Mouse (Mus musculus) lung, postnatal 0 days (tissue): ENCODE measurements around the gene Cryzl2. TPM values are rescaled to one million over a fixed set of nuclear protein-coding genes. Genes with fewer than 3 reads are reported as not detected.

Source experiments
- ATAC-seq: fragments of 200-750 bp; cut with Nextera tagmentation; 2 replicates; pipeline ENCODE4 v1.8.0; 2017; ENCODE audit warnings: moderate library complexity
- DNase-seq: peaks from one replicate; pipeline ENCODE4 v3.0.0-alpha.2; 2016; ENCODE audit warnings: low spot score
- H3K27ac ChIP-seq: fragments of 300-500 bp; sonication (generic); 2 replicates; pipeline ENCODE4 v1.5.1; 2014; ENCODE audit warnings: antibody characterized with exemption, mild to moderate bottlenecking, low read length, mixed read lengths
- H3K27me3 ChIP-seq: fragments of 300-500 bp; sonication (generic); replicated peaks from 2 replicates; pipeline ENCODE4 v1.6.1; 2014; ENCODE audit warnings: low read length, mixed read lengths; ENCODE audit not compliant: insufficient read depth
- H3K36me3 ChIP-seq: fragments of 300-500 bp; sonication (generic); 2 replicates; pipeline ENCODE4 v1.6.1; 2014; ENCODE audit warnings: low read length, mixed read lengths; ENCODE audit not compliant: insufficient read depth
- H3K4me1 ChIP-seq: fragments of 300-500 bp; sonication (generic); 2 replicates; pipeline ENCODE4 v1.6.1; 2014; ENCODE audit warnings: antibody characterized with exemption, low read depth, low read length, mixed read lengths; ENCODE audit not compliant: insufficient read depth
- H3K4me2 ChIP-seq: fragments of 300-500 bp; sonication (generic); replicated peaks from 2 replicates; pipeline ENCODE4 v1.6.1; 2014; ENCODE audit warnings: low read depth, mild to moderate bottlenecking, low read length, moderate library complexity, mixed read lengths
- H3K4me3 ChIP-seq: fragments of 300-500 bp; sonication (generic); 2 replicates; pipeline ENCODE4 v1.5.1; 2014; ENCODE audit warnings: low read depth, low read length
- H3K9ac ChIP-seq: fragments of 300-500 bp; sonication (generic); replicated peaks from 2 replicates; pipeline ENCODE4 v1.6.1; 2014; ENCODE audit warnings: low read depth, mild to moderate bottlenecking
- H3K9me3 ChIP-seq: fragments of 300-500 bp; sonication (generic); 2 replicates; pipeline ENCODE4 v1.6.1; 2016; ENCODE audit warnings: low read length, mixed read lengths
- CTCF ChIP-seq: IDR thresholded peaks from 2 replicates; pipeline ENCODE4 v1.5.1; 2016; ENCODE audit warnings: antibody characterized with exemption, mild to moderate bottlenecking
- EP300 ChIP-seq: IDR thresholded peaks from 2 replicates; pipeline ENCODE4 v1.6.1; 2016; ENCODE audit warnings: antibody characterized with exemption, mild to moderate bottlenecking, control low read depth
- WGBS: fragments of 180-500 bp; shearing (Covaris S2); extraction: QIAGEN DNeasy Blood & Tissue Kit; methylation state at CpG from one replicate; pipeline ENCODE4 v1.1.7; 2014; 5-methylcytosine and 5-hydroxymethylcytosine counted together
- polyA plus RNA-seq: library from polyadenylated mRNA; unstranded; fragments of >200 nt; fragmentation: Nextera tagmentation; extraction: Ambion mirVana; gene quantifications from 2 replicates; pipeline ENCODE4 v1.2.1, GENCODE M21; 2015

The Cryzl2 gene
- polyA plus RNA-seq, 1 experiment from 2014 or later: 9.4 TPM

DNA sequence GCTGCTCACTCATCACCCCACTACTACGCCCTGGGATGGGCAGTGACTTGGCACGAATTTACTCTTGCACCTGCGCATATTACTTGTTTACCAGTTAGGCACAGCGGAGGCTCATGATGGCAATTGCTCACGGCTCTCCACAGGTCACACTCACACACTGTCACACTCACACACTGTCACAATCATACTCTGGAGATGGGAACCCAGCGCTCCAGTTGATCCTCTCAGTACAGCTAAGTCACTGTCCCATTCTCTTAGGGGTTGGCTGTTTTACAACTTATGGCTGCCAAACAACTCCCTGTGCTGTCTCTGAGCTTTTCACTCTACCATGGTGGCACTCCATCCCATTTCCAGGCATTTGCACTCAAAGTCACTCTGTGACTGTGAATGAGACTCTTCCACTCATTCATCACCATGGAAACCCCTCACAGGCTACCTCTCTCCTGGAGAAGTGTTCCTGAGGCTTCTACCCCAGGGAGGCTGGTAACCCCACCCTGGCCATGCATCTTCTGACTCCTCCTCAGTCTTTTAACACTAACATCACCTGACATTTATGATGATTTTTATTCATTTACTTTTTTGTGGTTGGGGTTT lies 43.1 kb downstream of the Cryzl2 start:
- no peak for ATAC-seq
- Histone ChIP-seq H3K36me3 (no peaks in the 10 kb centered on the region; the same call in 1 of the 2 replicates), H3K4me1 (no peaks in the 10 kb centered on the region), H3K27ac (no peak overlapping the region), H3K4me2 (no peak overlapping the region), H3K9ac (no peak overlapping the region), H3K27me3 (no peaks in the 10 kb centered on the region), H3K9me3 (no peaks in the 10 kb centered on the region), H3K4me3 (no peak overlapping the region)
- no peak for TF ChIP-seq CTCF
- no peak for TF ChIP-seq EP300
- 82% methylated on average over 6 of the region's 6 CpGs for WGBS
- DNase-seq: no peak

DNA sequence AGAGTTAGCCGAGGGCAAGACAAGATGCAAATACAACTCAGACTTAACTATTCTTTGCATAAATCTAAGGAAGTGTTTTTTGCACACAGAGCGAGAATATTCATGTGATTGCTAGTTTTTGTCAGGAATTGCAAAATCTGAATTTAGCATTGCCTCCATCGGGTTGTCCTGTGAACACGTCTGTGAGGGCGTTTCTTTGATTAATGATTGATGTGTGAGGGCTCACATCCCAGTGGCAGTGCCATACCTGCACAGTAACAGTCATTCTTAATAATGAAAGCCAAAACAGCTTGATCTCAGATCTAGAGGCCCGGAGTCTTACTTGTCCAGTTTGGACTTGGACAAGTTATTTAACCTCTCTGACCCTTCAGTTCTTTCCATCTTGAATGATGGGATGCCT lies 44.7 kb downstream of the Cryzl2 start:
- H3K27ac ChIP-seq: no peak overlapping the region
- TF ChIP-seq EP300: no peak
- TF ChIP-seq CTCF: no peak
- no peak overlapping the region for H3K9ac ChIP-seq
- H3K27me3 ChIP-seq: no peaks in the 10 kb centered on the region
- ATAC-seq (no peak), DNase-seq (no peak)
- H3K4me3 ChIP-seq: no peak overlapping the region
- H3K36me3 ChIP-seq: no peaks in the 10 kb centered on the region; the same call in 1 of the 2 replicates
- H3K4me1 ChIP-seq: no peaks in the 10 kb centered on the region
- WGBS: 68% methylated on average over 6 of the region's 6 CpGs
- no peak overlapping the region for H3K4me2 ChIP-seq
- no peaks in the 10 kb centered on the region for H3K9me3 ChIP-seq

DNA sequence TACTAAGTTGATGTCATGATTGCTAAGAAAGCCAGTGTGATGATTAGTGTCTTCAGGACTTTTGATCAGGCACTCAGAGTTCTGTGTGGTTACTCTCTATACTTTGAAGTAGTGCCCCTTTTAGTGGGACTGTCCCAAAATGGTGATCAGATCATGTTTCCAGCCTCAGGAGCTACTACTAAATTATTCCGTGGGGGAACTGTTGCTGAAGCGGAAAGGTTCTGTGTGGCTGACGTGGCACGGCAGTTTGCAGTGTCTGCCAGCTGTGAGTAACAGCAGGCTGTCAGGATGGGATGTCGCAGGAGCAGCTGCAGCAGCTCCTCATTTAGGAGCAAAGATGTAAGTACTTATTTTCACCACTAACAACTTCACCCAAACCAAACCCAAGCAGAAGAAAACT lies 48.1 kb downstream of the Cryzl2 start, which contains the start of gene Sec16b:
Sec16b (plus strand) TSS at position 207 of the 400 bp plus-strand sequence.
- ATAC-seq (peak; percentile 48), DNase-seq (peak; percentile 62)
- Histone ChIP-seq H3K9me3 (no peaks in the 10 kb centered on the region), H3K27me3 (no peaks in the 10 kb centered on the region), H3K36me3 (no peaks in the 10 kb centered on the region; the same call in 1 of the 2 replicates), H3K4me2 (no peak within 1 kb of the TSS), H3K4me1 (no peaks in the 10 kb centered on the region), H3K27ac (no peak within 1 kb of the TSS), H3K4me3 (no peak within 1 kb of the TSS), H3K9ac (no peak within 1 kb of the TSS)
- TF ChIP-seq EP300 (no peak), CTCF (no peak)
- 34% methylated on average over 5 of the region's 5 CpGs for WGBS

DNA sequence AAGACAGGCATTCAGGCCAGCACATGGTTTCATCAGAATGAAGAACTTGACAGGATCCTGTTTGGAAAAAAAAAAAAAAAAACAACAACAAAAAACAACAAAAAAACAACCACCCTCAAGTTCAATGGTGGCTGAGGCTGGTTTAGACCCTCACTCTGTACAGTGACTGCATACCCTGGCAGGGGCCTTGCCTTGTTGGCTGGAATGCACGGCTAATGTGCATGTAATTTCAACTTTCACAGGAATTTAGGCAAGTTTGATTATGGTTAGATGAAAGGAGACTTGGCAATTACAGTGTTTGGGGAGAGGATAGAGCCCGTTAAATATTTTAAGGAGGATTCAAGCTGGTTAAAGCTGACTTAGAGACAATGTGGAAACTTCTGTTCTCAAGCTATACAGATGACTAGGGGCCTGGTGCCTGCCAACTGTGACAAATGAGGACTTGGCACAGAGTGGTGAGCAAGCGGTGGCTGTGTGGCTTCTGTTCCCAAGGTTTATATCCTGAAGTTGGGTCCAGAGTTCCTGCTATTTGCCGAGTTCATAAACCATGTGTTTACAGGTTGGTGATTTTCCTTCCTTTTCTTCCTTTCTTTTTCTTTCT lies 48.7 kb downstream of the Cryzl2 start:
- ATAC-seq (no peak), DNase-seq (peak; percentile 13)
- Histone ChIP-seq H3K4me1 (no peaks in the 10 kb centered on the region), H3K27ac (no peak overlapping the region), H3K36me3 (no peaks in the 10 kb centered on the region; the same call in 1 of the 2 replicates), H3K9me3 (no peaks in the 10 kb centered on the region), H3K27me3 (no peaks in the 10 kb centered on the region), H3K9ac (no peak overlapping the region), H3K4me2 (no peak overlapping the region), H3K4me3 (no peak overlapping the region)
- 47% methylated on average over 4 of the region's 4 CpGs for WGBS
- TF ChIP-seq CTCF (no peak), EP300 (no peak)

DNA sequence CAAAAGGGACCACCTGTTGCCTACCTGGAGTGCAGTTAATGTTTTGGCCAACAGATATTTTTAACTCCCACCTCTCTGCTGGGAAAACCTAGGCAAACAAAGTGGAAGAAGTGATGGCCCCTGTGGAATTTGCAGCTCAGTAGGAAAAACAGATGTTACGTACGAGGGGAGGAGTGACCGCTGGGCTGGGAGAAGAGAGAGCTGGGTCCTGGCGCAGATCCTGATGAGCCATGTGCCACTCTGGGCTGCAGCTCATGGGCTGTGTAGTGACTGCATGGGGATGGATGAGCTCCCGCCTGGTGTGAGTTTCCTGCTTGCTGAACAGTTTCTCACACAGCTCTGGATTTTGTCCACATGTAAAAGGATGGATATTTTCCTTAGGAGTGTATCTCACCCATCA lies 49.4 kb downstream of the Cryzl2 start:
- Histone ChIP-seq H3K36me3 (no peaks in the 10 kb centered on the region; the same call in 1 of the 2 replicates), H3K9ac (no peak overlapping the region), H3K4me1 (no peaks in the 10 kb centered on the region), H3K9me3 (no peaks in the 10 kb centered on the region), H3K27me3 (no peaks in the 10 kb centered on the region), H3K27ac (no peak overlapping the region), H3K4me3 (no peak overlapping the region), H3K4me2 (no peak overlapping the region)
- TF ChIP-seq EP300 (no peak), CTCF (no peak)
- ATAC-seq (peak; percentile 32; the same call in 1 of the 2 replicates), DNase-seq (peak; percentile 28)
- WGBS: 37% methylated on average over 5 of the region's 5 CpGs

DNA sequence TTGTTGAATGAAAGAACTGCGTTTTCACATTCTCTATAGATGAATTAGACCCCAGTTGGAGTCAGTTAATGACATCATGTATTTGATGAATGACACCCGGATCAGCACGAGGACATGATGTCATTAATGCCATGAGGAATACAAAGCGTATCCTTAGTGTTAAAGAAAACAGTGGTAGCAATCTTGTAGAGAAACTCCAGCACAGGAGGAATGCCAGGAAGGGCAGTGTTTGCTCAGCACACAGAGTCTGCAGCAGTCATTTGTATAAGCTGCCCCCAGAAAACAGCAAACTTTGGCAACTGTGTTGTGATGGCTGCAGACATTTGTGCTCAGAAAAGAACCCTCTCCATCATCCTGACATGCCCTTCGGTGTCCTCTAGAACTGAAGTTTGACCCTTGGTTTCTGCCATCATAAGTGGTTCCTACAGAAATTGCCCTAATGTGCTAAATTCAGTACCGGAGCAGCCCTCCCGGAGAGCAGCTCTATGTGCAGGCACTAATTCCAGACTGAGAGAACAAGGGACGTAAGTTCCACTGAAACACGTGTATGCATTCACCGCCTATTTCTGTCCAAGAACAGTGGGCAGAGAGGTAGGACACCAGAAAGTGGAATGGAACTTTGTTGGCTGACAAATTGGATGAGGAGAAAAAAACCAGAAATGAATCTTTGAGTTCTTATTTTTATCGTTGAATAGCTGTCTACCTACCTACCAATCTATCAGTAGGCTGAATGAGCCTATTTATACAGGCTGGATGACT lies 54.5 kb downstream of the Cryzl2 start:
- no peaks in the 10 kb centered on the region for H3K27me3 ChIP-seq
- no peak overlapping the region for H3K4me2 ChIP-seq
- peaks cover 4% of the 10 kb centered on the region; the same call in 1 of the 2 replicates for H3K4me1 ChIP-seq
- WGBS: 38% methylated on average over 11 of the region's 11 CpGs
- H3K9ac ChIP-seq: no peak overlapping the region
- H3K27ac ChIP-seq: no peak overlapping the region
- no peak overlapping the region for H3K4me3 ChIP-seq
- TF ChIP-seq CTCF: no peak
- no peak for TF ChIP-seq EP300
- H3K36me3 ChIP-seq: no peaks in the 10 kb centered on the region
- no peak for DNase-seq
- 0 out of 2 replicates have a peak, but pooled peaks have one; percentile 26 for ATAC-seq
- no peaks in the 10 kb centered on the region for H3K9me3 ChIP-seq
